Mouse (Mus musculus) thymus, postnatal 10 days (tissue): ENCODE measurements at regions not wholly inside any gene's neighbourhood (a gene's known extent, or its start where the extent isn't known, plus 50 kb on each side); places are given as distances from the start of the nearest gene placed in this dataset.

ENCODE experiments used
- DNase-seq, 2 experiments: peaks; one replicate each; pipeline ENCODE4 v3.0.0; 2021; ENCODE audit warnings: low spot score in 2 of 2

DNA sequence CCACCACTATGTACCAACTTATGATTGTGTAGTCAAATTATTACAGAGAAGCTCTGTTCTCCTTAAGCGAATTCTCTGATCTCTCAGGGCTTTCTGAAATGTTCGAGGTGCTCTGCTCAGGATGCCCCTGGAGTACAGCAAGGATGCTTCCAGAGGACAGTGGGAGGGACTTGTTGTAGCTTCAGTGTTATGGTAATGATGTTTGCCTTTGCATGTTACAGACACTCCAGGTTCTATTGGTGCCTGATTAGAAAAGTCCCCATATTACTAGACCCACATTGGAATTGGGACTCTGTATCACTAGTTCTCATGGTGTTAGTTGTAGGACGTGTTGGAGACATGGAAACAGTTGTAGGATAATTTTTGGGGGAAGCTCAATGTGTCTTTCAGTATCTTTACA is 96.0 kb downstream of the Epdr1 start:
- no peak for DNase-seq

DNA sequence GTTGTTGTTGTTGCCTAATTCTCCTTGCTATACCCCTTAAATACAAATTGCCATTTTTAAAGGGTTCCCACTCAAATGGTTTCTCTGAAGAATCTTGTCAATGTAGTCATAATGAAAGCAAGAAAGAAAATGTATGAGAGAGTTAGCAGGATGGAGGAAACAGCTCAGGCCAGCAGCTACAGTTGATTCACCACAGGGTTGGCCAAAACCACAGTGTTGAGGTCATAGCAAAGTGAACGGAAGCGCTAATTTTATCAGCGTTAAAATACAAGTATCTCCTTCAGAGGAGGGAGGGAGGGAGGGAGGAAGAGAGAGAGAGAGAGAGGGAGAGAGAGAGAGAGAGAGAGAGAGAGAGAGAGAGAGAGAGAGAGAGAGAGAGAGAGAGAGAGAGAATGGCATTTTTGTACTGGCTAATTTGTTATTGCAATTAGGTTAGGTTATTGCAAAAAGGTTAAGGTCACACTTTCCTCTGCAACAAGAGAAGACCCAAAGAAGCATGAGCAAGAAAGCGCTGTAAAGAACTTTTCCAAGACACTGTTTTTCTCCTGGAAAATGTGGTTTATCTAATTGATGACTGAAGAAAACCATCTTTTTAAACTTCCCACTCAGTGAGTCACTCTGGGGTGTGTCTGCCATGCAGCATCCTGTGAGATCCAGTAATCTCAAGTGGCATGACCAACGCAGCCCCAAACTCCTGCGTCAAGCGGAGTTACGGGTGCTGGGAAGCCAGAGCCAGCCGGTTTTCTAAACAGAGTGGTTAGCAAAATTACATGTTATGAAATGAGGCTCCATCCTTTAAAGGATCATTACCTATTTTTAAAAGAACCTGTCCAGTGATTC is 101.6 kb downstream of the Epdr1 start:
- no peak for DNase-seq

DNA sequence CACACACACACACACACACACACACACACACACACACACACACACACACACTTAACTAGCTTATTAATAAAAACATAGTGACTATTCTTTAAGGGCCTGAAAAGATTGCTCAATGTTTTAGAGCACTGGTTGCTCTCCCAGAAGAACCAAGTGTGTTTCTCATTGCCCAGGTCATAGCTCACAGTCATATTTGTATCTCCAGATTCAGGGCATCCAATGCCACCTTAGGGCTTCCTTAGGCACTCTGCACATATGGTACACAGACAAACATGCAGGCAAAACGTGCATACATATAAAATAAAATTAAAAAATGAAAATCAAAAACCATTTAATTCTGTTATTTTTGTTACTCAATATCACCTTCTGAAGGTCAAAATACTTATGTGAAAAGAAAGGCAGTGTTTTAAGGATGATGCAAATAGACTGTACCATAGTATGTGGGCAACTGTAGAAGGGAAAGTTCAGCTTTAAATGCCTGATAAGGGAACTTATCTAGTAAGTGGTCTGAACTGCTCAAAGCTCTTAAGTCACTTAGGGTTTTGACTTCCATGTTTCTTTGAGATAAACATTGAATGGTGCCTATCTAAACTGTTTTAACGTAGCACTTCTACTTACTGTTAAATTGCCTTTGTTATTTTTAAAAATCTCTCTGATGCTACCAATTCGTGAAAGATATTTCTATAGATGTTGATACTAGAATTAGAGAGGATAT is 104.7 kb downstream of the Epdr1 start:
- DNase-seq, result no peak

DNA sequence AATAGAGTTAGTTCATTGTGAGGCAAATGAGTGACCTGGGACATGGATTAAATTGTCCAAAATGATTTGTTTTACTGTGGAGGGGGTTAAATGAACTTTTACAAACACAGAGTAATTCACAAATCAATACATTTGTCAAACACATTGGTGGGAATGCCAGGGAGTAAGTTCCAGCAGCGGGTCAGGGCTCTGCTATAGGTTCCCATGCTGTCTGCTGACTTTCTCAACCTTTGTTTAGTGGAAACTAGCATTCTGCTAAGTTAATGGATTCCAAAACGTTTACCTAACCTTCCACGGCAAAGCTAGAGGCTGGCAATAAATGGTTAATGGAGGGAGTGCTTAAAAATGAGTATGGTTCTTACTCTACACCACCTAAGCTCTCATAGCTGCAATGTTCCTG is 110.9 kb upstream of the Stard3nl start:
- no peak for DNase-seq

DNA sequence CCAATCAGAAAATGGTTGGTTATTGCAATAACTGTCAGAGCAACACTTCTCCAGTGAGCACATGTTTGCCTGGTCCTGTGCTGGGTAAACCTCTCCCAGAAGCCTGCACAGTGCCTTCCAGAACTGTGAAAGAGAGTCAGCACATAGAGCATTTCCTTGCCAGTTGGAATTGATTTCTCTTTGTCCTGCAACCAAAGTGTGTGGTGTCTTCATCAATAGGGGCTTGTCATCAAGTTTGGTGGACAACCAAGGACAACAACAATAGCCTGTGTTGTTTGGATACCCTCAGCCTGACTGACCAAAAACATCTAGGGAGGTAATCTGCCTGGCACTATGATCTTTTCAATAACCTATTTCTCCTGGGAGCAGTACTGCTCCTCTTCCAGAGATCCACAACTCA is 108.6 kb upstream of the Stard3nl start:
- no peak for DNase-seq

DNA sequence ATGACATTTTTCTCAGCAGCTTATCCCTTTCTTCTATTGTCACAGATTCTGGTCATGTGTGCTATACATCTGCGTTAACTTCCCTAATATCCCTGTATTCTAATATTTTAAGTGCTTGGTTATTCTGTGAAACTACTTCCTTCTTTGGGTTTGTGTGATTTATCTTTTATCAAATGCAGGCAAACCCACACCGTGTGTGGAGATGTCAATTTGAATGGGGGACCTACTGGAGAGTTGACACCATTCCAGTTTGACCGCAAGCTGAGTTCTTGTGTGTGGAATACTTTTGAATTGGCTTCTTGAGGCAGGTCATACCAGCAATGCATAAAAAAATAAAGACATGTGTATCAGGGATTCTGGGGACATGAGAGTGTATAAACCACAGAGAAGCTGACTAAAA is 86.6 kb upstream of the Stard3nl start:
- DNase-seq, result no peak

DNA sequence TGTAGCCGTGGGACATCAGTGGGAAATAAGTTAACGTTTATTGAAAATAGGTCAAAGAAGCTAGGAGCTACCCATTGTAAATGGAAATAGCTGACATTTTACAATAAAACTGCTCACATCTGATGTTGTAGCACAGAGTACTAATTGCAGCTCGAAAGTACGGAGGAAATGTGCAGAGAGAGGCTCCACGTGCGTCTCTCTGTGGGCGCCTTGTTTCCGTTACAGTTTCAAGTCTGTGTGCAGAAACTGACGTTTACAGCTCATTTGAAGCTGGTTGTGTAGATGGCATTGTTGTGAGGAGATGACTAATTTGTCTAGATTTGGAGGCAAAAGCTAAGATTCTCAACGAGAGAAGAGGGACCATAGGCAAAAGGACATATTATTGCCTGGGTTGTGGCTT is 78.4 kb upstream of the Stard3nl start:
- DNase-seq, result peak in 1 of 2 experiments; percentile 8

DNA sequence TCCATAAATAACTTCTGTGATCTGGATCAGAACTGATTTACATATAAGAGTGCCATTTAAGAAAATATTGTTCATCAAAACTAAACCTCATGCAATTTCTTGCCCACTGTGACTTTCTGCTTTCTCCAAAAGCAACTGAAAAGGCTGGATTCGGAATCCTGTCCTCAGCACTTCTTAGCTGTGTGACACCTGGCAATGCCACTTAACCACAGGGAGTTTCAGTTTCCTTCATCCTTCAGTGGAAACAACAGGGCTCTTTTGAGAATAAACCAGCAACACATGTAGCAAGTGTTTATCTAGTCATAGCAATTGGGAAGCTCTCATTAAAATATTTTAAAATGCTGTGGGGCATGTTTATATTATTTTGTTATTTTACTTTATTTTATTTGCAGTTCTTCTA is 75.1 kb upstream of the Stard3nl start:
- no peak for DNase-seq

DNA sequence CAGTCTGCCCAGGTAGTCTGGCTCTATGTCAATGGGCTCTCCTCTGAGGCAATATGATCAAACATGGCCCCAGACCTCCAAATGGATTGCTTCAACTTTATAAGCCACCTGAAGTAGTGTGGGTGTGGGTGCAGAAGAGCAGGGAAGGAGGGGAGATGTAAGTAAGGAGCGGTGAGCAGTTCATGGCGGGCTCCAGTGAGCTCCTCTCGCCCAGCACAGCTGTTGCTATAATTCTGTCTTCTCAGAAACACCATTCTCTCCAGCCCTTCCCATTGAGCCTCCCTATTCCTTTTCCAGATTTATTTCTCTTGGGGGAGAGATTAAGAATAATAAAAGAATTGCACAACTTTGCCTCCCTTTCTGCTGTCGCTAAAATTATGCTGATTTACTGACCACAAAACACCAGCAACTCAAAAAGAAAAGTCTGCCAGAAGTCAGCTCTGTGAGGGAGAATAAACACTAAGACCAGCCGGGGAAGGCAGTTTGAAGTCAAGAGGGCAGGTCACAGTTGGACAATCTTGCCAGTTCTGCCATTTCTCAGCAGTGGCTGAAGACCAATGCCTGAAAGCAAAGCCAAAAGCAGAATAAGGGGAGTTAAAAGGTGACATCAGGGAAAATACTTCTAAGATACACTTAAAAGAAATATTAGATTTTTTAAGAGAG is 71.3 kb upstream of the Stard3nl start:
- DNase-seq, result no peak

DNA sequence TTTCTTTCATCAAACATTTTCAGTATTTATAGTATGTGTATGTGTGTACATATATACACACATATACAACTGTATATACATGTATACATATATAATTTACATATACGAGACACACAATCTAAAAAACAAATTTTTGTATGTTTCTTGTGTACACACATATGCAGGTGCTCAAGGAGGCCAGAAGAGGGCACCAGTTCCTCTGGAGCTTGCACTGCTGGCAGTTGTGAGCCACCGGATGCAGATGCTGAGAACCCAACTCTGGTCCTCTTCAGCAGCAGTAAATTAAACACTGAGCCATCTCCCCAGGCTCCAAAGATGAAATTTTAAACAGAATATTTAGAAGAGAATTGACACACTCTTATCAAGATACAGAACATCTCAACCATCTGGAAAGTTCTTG is 67.4 kb upstream of the Stard3nl start:
- DNase-seq, result no peak

DNA sequence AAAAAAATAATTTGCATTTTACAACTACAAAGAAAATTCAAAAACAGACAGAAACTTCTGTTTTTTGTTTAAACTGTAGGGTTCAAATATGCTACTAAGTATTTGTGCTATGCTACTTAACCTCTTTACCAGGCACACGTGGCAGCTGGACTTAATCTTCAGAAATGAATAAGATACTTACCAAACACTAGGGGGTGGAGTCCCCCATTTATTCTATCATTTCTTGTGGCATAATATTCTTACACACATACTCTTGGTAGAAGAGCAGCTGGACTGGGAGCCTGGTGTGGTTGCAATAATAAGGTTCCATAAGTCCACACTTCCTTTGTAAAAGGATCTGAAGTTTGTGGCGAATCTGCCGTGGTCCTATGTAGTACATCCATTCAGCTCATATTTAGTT is 53.8 kb upstream of the Stard3nl start:
- no peak for DNase-seq
